Mouse (Mus musculus) myocyte (in vitro differentiated cells): ENCODE data around the gene Apon. TPM values are rescaled to one million over a fixed set of nuclear protein-coding genes. Genes with fewer than 3 reads are reported as not detected.

Experiments
- H3K27me3 ChIP-seq: one replicate; pipeline ENCODE4 v1.6.1; 2011; ENCODE audit not compliant: control insufficient read depth, insufficient read depth, insufficient read length
- H3K36me3 ChIP-seq: one replicate; pipeline ENCODE4 v1.6.1; 2011; ENCODE audit not compliant: control insufficient read depth, insufficient read depth
- H3K4me2 ChIP-seq: one replicate; pipeline ENCODE4 v1.6.1; 2011; ENCODE audit warnings: low read depth, control low read depth
- H3K4me3 ChIP-seq: one replicate; pipeline ENCODE4 v1.5.1; 2011; ENCODE audit warnings: mild to moderate bottlenecking, control low read depth, moderate library complexity
- H3K79me2 ChIP-seq: one replicate; pipeline ENCODE4 v1.6.1; 2011; ENCODE audit not compliant: control insufficient read depth, insufficient read depth
- H3ac ChIP-seq: one replicate; pipeline ENCODE4 v1.6.1; 2011; ENCODE audit not compliant: control insufficient read depth, insufficient read length
- CEBPB ChIP-seq: IDR thresholded peaks from 2 replicates; pipeline ENCODE4 v1.6.1; 2011; ENCODE audit warnings: mild to moderate bottlenecking, moderate library complexity; ENCODE audit not compliant: poor library complexity, insufficient read depth, severe bottlenecking
- E2F4 ChIP-seq: IDR thresholded peaks from one replicate; pipeline ENCODE4 v1.6.1; 2011; ENCODE audit warnings: mild to moderate bottlenecking, control low read depth, moderate library complexity; ENCODE audit not compliant: insufficient read depth
- MAX ChIP-seq: IDR thresholded peaks from one replicate; pipeline ENCODE4 v1.6.1; 2011; ENCODE audit warnings: low read depth, mild to moderate bottlenecking, control low read depth
- MYOD1 ChIP-seq, 3 experiments: IDR thresholded peaks; one replicate each; pipeline ENCODE4 v1.6.1; 2011; ENCODE audit warnings: control low read depth in 2 of 3, low read depth in 2 of 3, mild to moderate bottlenecking in 2 of 3, moderate library complexity in 1 of 3; ENCODE audit not compliant: insufficient read length in 2 of 3, control insufficient read depth in 1 of 3
- MYOG ChIP-seq, 3 experiments: IDR thresholded peaks; one replicate each; pipeline ENCODE4 v1.6.1; 2011; ENCODE audit warnings: control low read depth in 2 of 3, low read depth in 2 of 3, mild to moderate bottlenecking in 2 of 3; ENCODE audit not compliant: insufficient read length in 2 of 3, control insufficient read depth in 1 of 3, insufficient read depth in 1 of 3
- POLR2A ChIP-seq: IDR thresholded peaks from one replicate; pipeline ENCODE4 v1.6.1; 2011; ENCODE audit warnings: low read depth, mild to moderate bottlenecking, control low read depth, moderate library complexity; ENCODE audit not compliant: insufficient read length
- POLR2AphosphoS2 ChIP-seq: IDR thresholded peaks from one replicate; pipeline ENCODE4 v1.6.1; 2011; ENCODE audit warnings: low read depth, control low read depth; ENCODE audit not compliant: insufficient read length
- REST ChIP-seq: IDR thresholded peaks from one replicate; pipeline ENCODE4 v1.6.1; 2011; ENCODE audit warnings: mild to moderate bottlenecking, control low read depth, moderate library complexity; ENCODE audit not compliant: insufficient read depth, insufficient read length
- SRF ChIP-seq: IDR thresholded peaks from one replicate; pipeline ENCODE4 v1.6.1; 2011; ENCODE audit warnings: low read depth; ENCODE audit not compliant: control insufficient read depth, insufficient read length
- TCF12 ChIP-seq: IDR thresholded peaks from one replicate; pipeline ENCODE4 v1.6.1; 2011; ENCODE audit warnings: mild to moderate bottlenecking, control low read depth; ENCODE audit not compliant: poor library complexity, insufficient read depth, severe bottlenecking
- TCF3 ChIP-seq: IDR thresholded peaks from one replicate; pipeline ENCODE4 v1.6.1; 2011; ENCODE audit warnings: low read depth, control low read depth; ENCODE audit not compliant: insufficient read length
- USF1 ChIP-seq: IDR thresholded peaks from one replicate; pipeline ENCODE4 v1.6.1; 2011; ENCODE audit warnings: low read depth, mild to moderate bottlenecking, control low read depth, moderate library complexity
- polyA plus RNA-seq: library from polyadenylated mRNA; unstranded; fragments of >200 nt; fragmentation: generic; extraction: Trizol; gene quantifications from one replicate; pipeline ENCODE4 v1.2.1, GENCODE M21; 2012; ENCODE audit warnings: missing spikeins

Apon gene
- polyA plus RNA-seq, 1 experiment, result 0.06 TPM

- Histone ChIP-seq H3ac (no peak overlapping the region), H3K36me3 (no peaks in the 10 kb centered on the region), H3K27me3 (no peaks in the 10 kb centered on the region), H3K79me2 (no peaks in the 10 kb centered on the region), H3K4me2 (no peak overlapping the region), H3K4me3 (no peak overlapping the region)
- no peak for TF ChIP-seq MYOD1 (IDR thresholded peaks at IDR 0.05; ENCODE audit: control insufficient read depth in 1 of 3, insufficient read length in 2 of 3, low read depth in 2 of 3)
- TF ChIP-seq TCF12, result no peak
- TF ChIP-seq MYOG (IDR thresholded peaks at IDR 0.05; ENCODE audit: control insufficient read depth in 1 of 3, insufficient read depth in 1 of 3, insufficient read length in 2 of 3, low read depth in 2 of 3), result no peak
- TF ChIP-seq POLR2A, result no peak
- no peak for TF ChIP-seq SRF
- TF ChIP-seq POLR2AphosphoS2, result no peak
- no peak for TF ChIP-seq REST
- no peak for TF ChIP-seq TCF3
- no peak for TF ChIP-seq CEBPB
- no peak for TF ChIP-seq E2F4
- no peak for TF ChIP-seq USF1
- no peak for TF ChIP-seq MAX
Observed at GRCm38 (mm10) chr10:128214981-128215380, 38.9 kb upstream of the Apon start.

- Histone ChIP-seq H3K36me3 (no peaks in the 10 kb centered on the region), H3K27me3 (no peaks in the 10 kb centered on the region), H3K4me3 (no peak overlapping the region), H3ac (no peak overlapping the region), H3K79me2 (no peaks in the 10 kb centered on the region), H3K4me2 (no peak overlapping the region)
- no peak for TF ChIP-seq TCF12
- TF ChIP-seq MYOD1 (IDR thresholded peaks at IDR 0.05; ENCODE audit: control insufficient read depth in 1 of 3, insufficient read length in 2 of 3, low read depth in 2 of 3), result no peak
- no peak for TF ChIP-seq E2F4
- no peak for TF ChIP-seq CEBPB
- no peak for TF ChIP-seq MAX
- TF ChIP-seq SRF, result no peak
- no peak for TF ChIP-seq TCF3
- no peak for TF ChIP-seq REST
Observed at GRCm38 (mm10) chr10:128218387-128219117, 35.3 kb upstream of the Apon start.

- no peak overlapping the region for H3K4me2 ChIP-seq
- no peak overlapping the region for H3K4me3 ChIP-seq
- H3K36me3 ChIP-seq, result no peaks in the 10 kb centered on the region
- H3K79me2 ChIP-seq, result no peaks in the 10 kb centered on the region
- no peaks in the 10 kb centered on the region for H3K27me3 ChIP-seq
- no peak overlapping the region for H3ac ChIP-seq
- TF ChIP-seq CEBPB, result no peak
- TF ChIP-seq POLR2AphosphoS2, result no peak
- no peak for TF ChIP-seq MYOD1 (IDR thresholded peaks at IDR 0.05; ENCODE audit: control insufficient read depth in 1 of 3, insufficient read length in 2 of 3, low read depth in 2 of 3)
Observed at GRCm38 (mm10) chr10:128221533-128222286, 32.2 kb upstream of the Apon start.

- Histone ChIP-seq H3K79me2 (no peaks in the 10 kb centered on the region), H3K4me2 (no peak overlapping the region), H3K36me3 (no peaks in the 10 kb centered on the region), H3K27me3 (no peaks in the 10 kb centered on the region), H3ac (no peak overlapping the region), H3K4me3 (no peak overlapping the region)
- TF ChIP-seq REST (no peak), SRF (no peak), E2F4 (no peak), MYOG (IDR thresholded peaks at IDR 0.05; ENCODE audit: control insufficient read depth in 1 of 3, insufficient read depth in 1 of 3, insufficient read length in 2 of 3, low read depth in 2 of 3) (no peak), MAX (no peak), POLR2A (no peak), CEBPB (no peak)
Observed at GRCm38 (mm10) chr10:128225064-128225463, 28.8 kb upstream of the Apon start.

- Histone ChIP-seq H3K4me2 (no peak within 1 kb of the TSS), H3K27me3 (no peaks in the 10 kb centered on the region), H3ac (no peak within 1 kb of the TSS), H3K79me2 (no peaks in the 10 kb centered on the region), H3K4me3 (no peak within 1 kb of the TSS), H3K36me3 (no peaks in the 10 kb centered on the region)
- no peak for TF ChIP-seq POLR2AphosphoS2
- no peak for TF ChIP-seq REST
Observed at GRCm38 (mm10) chr10:128225538-128225937, 28.4 kb upstream of the Apon start, which contains the start of gene Mip. Gene Mip (plus strand): TSS chr10:128225838.
